Mouse (Mus musculus): ENCODE results near the gene Fmc1. TPM values are rescaled to one million over a fixed set of nuclear protein-coding genes. Genes with fewer than 3 reads are reported as not detected.

Fmc1 gene
- polyA plus RNA-seq, 1 experiment from 2014 or later = 102 TPM

GRCm38 (mm10) chr6:38552636-38553000 lies 19.3 kb downstream of the Fmc1 start:
- H3K9ac ChIP-seq = peak overlapping the region; percentile 91
- WGBS = 14% methylated on average over 5 of the region's 5 CpGs
- no peak for DNase-seq
- peak overlapping the region; percentile 75 for H3K4me3 ChIP-seq (ENCODE audit: low read depth, low read length)
- peaks cover 7% of the 10 kb centered on the region; the same call in 1 of the 2 replicates for H3K36me3 ChIP-seq (ENCODE audit: insufficient read depth)
- no peaks in the 10 kb centered on the region for H3K27me3 ChIP-seq (ENCODE audit: insufficient read depth, low read length)
- no peak for TF ChIP-seq CTCF (IDR thresholded peaks at IDR 0.05; ENCODE audit: low read depth)
- no peaks in the 10 kb centered on the region for H3K9me3 ChIP-seq (ENCODE audit: low read depth, low read length)
- no peaks in the 10 kb centered on the region for H3K4me1 ChIP-seq (ENCODE audit: insufficient read depth)
- H3K4me2 ChIP-seq = peak overlapping the region; percentile 61
- H3K27ac ChIP-seq (ENCODE audit: low read depth) = 0 out of 2 replicates have a peak overlapping the region, but pooled peaks have one; percentile 97
- no peak for ATAC-seq (ENCODE audit: insufficient read depth)

GRCm38 (mm10) chr6:38576096-38576495 lies 42.8 kb downstream of the Fmc1 start:
- Histone ChIP-seq H3K4me2 (no peak overlapping the region), H3K9me3 (ENCODE audit: low read depth, low read length) (no peaks in the 10 kb centered on the region), H3K9ac (no peak overlapping the region), H3K36me3 (ENCODE audit: insufficient read depth) (peaks cover 58% of the 10 kb centered on the region), H3K27ac (ENCODE audit: low read depth) (no peak overlapping the region), H3K27me3 (ENCODE audit: insufficient read depth, low read length) (no peaks in the 10 kb centered on the region), H3K4me1 (ENCODE audit: insufficient read depth) (no peaks in the 10 kb centered on the region), H3K4me3 (ENCODE audit: low read depth, low read length) (no peak overlapping the region)
- 77% methylated on average over 2 of the region's 2 CpGs for WGBS
- no peak for TF ChIP-seq CTCF (IDR thresholded peaks at IDR 0.05; ENCODE audit: low read depth)
- no peak for DNase-seq
- ATAC-seq (ENCODE audit: insufficient read depth) = no peak

GRCm38 (mm10) chr6:38580112-38580857 lies 47.0 kb downstream of the Fmc1 start:
- no peak for TF ChIP-seq CTCF (IDR thresholded peaks at IDR 0.05; ENCODE audit: low read depth)
- DNase-seq (no peak), ATAC-seq (ENCODE audit: insufficient read depth) (no peak)
- no peak overlapping the region for H3K4me2 ChIP-seq
- H3K9me3 ChIP-seq (ENCODE audit: low read depth, low read length) = no peaks in the 10 kb centered on the region
- H3K4me3 ChIP-seq (ENCODE audit: low read depth, low read length) = no peak overlapping the region
- no peak overlapping the region for H3K9ac ChIP-seq
- H3K27ac ChIP-seq (ENCODE audit: low read depth) = no peak overlapping the region
- 98% methylated on average over 3 of the region's 3 CpGs for WGBS
- H3K4me1 ChIP-seq (ENCODE audit: insufficient read depth) = no peaks in the 10 kb centered on the region
- H3K36me3 ChIP-seq (ENCODE audit: insufficient read depth) = peaks cover 54% of the 10 kb centered on the region
- H3K27me3 ChIP-seq (ENCODE audit: insufficient read depth, low read length) = no peaks in the 10 kb centered on the region

GRCm38 (mm10) chr6:38581711-38582110 lies 48.4 kb downstream of the Fmc1 start:
- Histone ChIP-seq H3K27ac (ENCODE audit: low read depth) (no peak overlapping the region), H3K4me2 (no peak overlapping the region), H3K27me3 (ENCODE audit: insufficient read depth, low read length) (no peaks in the 10 kb centered on the region), H3K9ac (no peak overlapping the region), H3K4me3 (ENCODE audit: low read depth, low read length) (no peak overlapping the region), H3K9me3 (ENCODE audit: low read depth, low read length) (no peaks in the 10 kb centered on the region), H3K4me1 (ENCODE audit: insufficient read depth) (no peaks in the 10 kb centered on the region), H3K36me3 (ENCODE audit: insufficient read depth) (peaks cover 59% of the 10 kb centered on the region)
- 90% methylated on average over 3 of the region's 3 CpGs for WGBS
- no peak for DNase-seq
- TF ChIP-seq CTCF (IDR thresholded peaks at IDR 0.05; ENCODE audit: low read depth) = no peak
- no peak for ATAC-seq (ENCODE audit: insufficient read depth)

Small RNAs within 50 kb of the gene (microRNA-seq; reads per million reads assigned to microRNA genes)
- gene Mir7670 (ENCODE audit: borderline number of aligned reads) = not detected

Other genes starting within 250 kb of the Fmc1 start
- 14.2 and 14.4 TPM in 2 replicates for gene Zc3hav1l, start 234.2 kb upstream of the Fmc1 start, polyA plus RNA-seq (2014; fragmentation: Nextera tagmentation; extraction: Ambion mirVana)
- 4.7 and 5.7 TPM in 2 replicates for gene Zc3hav1, start 178.9 kb upstream of the Fmc1 start, polyA plus RNA-seq (2014; fragmentation: Nextera tagmentation; extraction: Ambion mirVana)
- gene Ttc26, start 152.0 kb upstream of the Fmc1 start, polyA plus RNA-seq (2014; fragmentation: Nextera tagmentation; extraction: Ambion mirVana) = 9.0 and 9.2 TPM in 2 replicates
- gene Ubn2, start 99.6 kb upstream of the Fmc1 start, polyA plus RNA-seq (2014; fragmentation: Nextera tagmentation; extraction: Ambion mirVana) = 16.4 and 17.4 TPM in 2 replicates
- gene Luc7l2, start 17.8 kb downstream of the Fmc1 start, polyA plus RNA-seq (2014; fragmentation: Nextera tagmentation; extraction: Ambion mirVana) = 47.0 and 47.2 TPM in 2 replicates
- 0.22 and 0.42 TPM in 2 replicates for gene Klrg2, start 103.7 kb downstream of the Fmc1 start, polyA plus RNA-seq (2014; fragmentation: Nextera tagmentation; extraction: Ambion mirVana)
- 1.6 and 3.1 TPM in 2 replicates for gene Clec2l, start 129.6 kb downstream of the Fmc1 start, polyA plus RNA-seq (2014; fragmentation: Nextera tagmentation; extraction: Ambion mirVana)